Comparison of ENCODE assay signal across 1 mouse cellular context in the genomic region with DNA sequence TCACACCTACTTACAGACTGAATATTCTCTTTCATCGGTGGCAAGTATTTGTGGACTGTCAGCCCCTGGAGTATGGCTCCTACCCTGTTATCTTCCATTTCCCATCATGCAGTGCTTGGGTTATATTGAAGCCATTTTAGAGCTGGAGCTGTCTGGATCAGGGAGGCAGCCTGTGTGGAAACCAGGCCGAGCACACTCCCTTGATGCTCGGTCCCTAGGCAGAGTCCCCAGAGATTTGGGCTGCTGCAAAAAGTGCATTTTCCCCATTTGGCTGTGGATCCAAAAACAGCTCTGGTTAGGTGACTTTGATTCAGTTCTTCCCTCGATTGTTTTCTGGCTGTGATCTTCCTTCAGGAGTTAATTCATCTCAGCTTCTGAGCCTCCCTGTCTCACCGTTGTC.
TF ChIP-seq lines count a peak whose summit lies in the region.

No protein-coding gene starts in this region.

TF ChIP-seq in CH12.LX, 34 proteins besides CTCF, POLR2A, EP300 and RAD21 (continued from another document):
- TF ChIP-seq JUND (conservative IDR thresholded peaks at IDR 0.05; ENCODE audit: low read depth, low read length) (no peak), RCOR1 (conservative IDR thresholded peaks at IDR 0.05; ENCODE audit: low read depth, low read length) (no peak), MAFK (IDR thresholded peaks at IDR 0.05; ENCODE audit: insufficient replicate concordance, low read length) (no peak), MAX (IDR thresholded peaks at IDR 0.05; ENCODE audit: low read length) (no peak), UBTF (IDR thresholded peaks at IDR 0.05; ENCODE audit: low read depth, low read length) (no peak), NRF1 (IDR thresholded peaks at IDR 0.05; ENCODE audit: low read depth, low read length) (no peak), SMC3 (IDR thresholded peaks at IDR 0.05; ENCODE audit: low read depth, low read length) (no peak), E2F4 (IDR thresholded peaks at IDR 0.05; ENCODE audit: insufficient replicate concordance, low read depth, low read length) (no peak), IRF4 (IDR thresholded peaks at IDR 0.05; ENCODE audit: low read depth, low read length) (no peak), BHLHE40 (IDR thresholded peaks at IDR 0.05; ENCODE audit: low read depth, low read length) (no peak)
